Mouse (Mus musculus): ENCODE data around the gene Slc9a1. TPM values are rescaled to one million over a fixed set of nuclear protein-coding genes. Genes with fewer than 3 reads are reported as not detected.
A peak's percentile ranks its signal among the peaks of the same experiment; 100 is the strongest.

Slc9a1 gene
- polyA plus RNA-seq, 1 experiment from 2014 or later, result 8.0 TPM

DNA sequence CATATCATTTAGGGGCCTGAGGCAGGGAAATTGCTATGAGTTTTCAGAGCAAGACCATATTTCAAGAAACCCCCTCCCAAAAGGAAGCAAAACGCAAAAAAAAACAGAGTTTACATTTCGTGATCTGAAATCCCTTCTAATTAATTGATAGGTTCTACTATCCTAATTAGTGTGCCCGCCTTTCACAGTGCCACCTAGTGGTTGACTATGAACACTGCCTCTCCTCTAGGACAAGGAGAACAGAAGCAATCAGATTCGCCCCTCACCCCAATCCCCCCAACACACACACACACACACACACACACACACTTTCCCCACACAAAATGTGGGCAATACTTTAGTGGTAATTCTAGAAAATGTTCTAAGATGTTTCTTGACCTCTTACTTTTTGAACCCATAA lies 25.4 kb upstream of the Slc9a1 start:
- Histone ChIP-seq H3K36me3 (ENCODE audit: control insufficient read depth, insufficient read depth, low read length) (no peaks in the 10 kb centered on the region), H3K4me2 (ENCODE audit: low read depth, severe bottlenecking) (no peak overlapping the region), H3K9me3 (ENCODE audit: control insufficient read depth, low read length) (no peaks in the 10 kb centered on the region), H3K27me3 (ENCODE audit: control insufficient read depth, insufficient read depth, low read length) (no peaks in the 10 kb centered on the region), H3K27ac (replicated peaks; ENCODE audit: low read depth, low read length) (no peak overlapping the region), H3K4me3 (ENCODE audit: low read depth, low read length) (no peak overlapping the region), H3K9ac (ENCODE audit: low read length) (no peak overlapping the region), H3K4me1 (ENCODE audit: control insufficient read depth, insufficient read depth, low read length) (no peaks in the 10 kb centered on the region)
- WGBS, result 12% methylated on average over 4 of the region's 4 CpGs
- DNase-seq (ENCODE audit: low spot score) (peak; percentile 40), ATAC-seq (ENCODE audit: insufficient number of reproducible peaks, low FRiP score, low TSS enrichment, low read depth) (no peak)

DNA sequence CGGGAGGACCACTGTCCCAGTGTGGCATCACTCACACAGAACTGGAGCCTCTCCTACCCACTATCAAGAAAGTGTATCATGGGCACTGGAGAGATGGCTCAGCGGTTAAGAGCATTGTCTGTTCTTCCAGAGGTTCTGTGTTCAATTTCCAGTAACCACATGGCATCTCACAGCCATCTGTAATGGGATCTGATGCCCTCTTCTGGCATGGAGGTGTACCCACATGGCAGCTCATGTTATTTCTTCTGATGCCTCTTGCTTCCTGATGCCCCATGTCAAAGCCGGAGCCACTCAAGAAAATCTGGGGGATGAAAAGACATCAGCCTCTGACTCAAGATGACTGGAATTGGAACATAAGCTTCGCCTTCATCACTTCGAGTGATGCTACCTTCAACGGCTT lies 23.8 kb upstream of the Slc9a1 start:
- no peak for ATAC-seq (ENCODE audit: insufficient number of reproducible peaks, low FRiP score, low TSS enrichment, low read depth)
- H3K4me1 ChIP-seq (ENCODE audit: control insufficient read depth, insufficient read depth, low read length), result no peaks in the 10 kb centered on the region
- H3K4me3 ChIP-seq (ENCODE audit: low read depth, low read length), result no peak overlapping the region
- DNase-seq (ENCODE audit: low spot score), result no peak
- no peaks in the 10 kb centered on the region for H3K9me3 ChIP-seq (ENCODE audit: control insufficient read depth, low read length)
- 89% methylated on average over 6 of the region's 6 CpGs for WGBS
- H3K36me3 ChIP-seq (ENCODE audit: control insufficient read depth, insufficient read depth, low read length), result no peaks in the 10 kb centered on the region
- no peak overlapping the region for H3K9ac ChIP-seq (ENCODE audit: low read length)
- no peaks in the 10 kb centered on the region for H3K27me3 ChIP-seq (ENCODE audit: control insufficient read depth, insufficient read depth, low read length)
- H3K27ac ChIP-seq (replicated peaks; ENCODE audit: low read depth, low read length), result no peak overlapping the region
- H3K4me2 ChIP-seq (ENCODE audit: low read depth, severe bottlenecking), result no peak overlapping the region

DNA sequence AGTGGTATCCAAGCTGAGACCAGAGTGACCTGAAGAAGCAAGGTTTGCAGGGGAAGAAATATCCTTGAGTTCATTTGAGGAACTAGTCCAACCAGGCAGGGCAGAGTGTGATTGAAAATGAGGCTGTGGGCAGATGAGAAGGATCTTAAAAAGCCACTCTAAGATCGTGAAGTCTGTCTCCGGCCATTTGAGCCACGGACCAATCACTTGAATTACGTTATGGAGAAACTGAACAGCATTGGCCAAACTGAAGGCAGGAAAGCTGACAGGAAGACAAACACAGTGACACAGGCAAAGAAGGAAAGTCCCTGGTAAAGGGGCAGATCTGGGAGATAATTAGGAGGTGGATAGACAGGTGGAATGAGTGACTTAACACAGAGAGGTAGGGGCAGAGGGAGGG lies 22.9 kb upstream of the Slc9a1 start:
- H3K27me3 ChIP-seq (ENCODE audit: control insufficient read depth, insufficient read depth, low read length), result no peaks in the 10 kb centered on the region
- no peak overlapping the region for H3K4me3 ChIP-seq (ENCODE audit: low read depth, low read length)
- WGBS, result 82% methylated on average over 4 of the region's 4 CpGs
- H3K27ac ChIP-seq (replicated peaks; ENCODE audit: low read depth, low read length), result no peak overlapping the region
- ATAC-seq (ENCODE audit: insufficient number of reproducible peaks, low FRiP score, low TSS enrichment, low read depth), result no peak
- DNase-seq (ENCODE audit: low spot score), result no peak
- no peak overlapping the region for H3K9ac ChIP-seq (ENCODE audit: low read length)
- H3K4me1 ChIP-seq (ENCODE audit: control insufficient read depth, insufficient read depth, low read length), result no peaks in the 10 kb centered on the region
- H3K4me2 ChIP-seq (ENCODE audit: low read depth, severe bottlenecking), result no peak overlapping the region
- no peaks in the 10 kb centered on the region for H3K9me3 ChIP-seq (ENCODE audit: control insufficient read depth, low read length)
- no peaks in the 10 kb centered on the region for H3K36me3 ChIP-seq (ENCODE audit: control insufficient read depth, insufficient read depth, low read length)

DNA sequence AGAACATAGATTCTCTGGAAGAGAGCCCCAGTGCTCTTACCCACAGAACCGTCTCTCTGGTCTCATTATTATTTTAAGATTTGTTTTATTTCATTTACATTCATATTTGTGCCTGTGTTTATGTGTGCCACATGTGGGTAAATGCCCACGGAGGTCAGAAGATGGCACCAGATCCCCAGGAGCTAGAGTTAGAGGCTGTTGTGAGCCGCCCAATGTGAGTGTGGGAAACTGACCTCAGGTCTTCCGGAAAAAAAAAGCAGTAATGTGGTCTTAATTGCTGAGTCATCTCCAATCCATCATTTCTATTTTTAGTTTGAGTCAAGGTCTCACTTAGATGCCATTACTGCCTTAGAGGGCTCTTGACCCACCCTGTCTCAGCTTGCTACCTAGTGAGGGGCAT lies 21.9 kb upstream of the Slc9a1 start:
- H3K4me1 ChIP-seq (ENCODE audit: control insufficient read depth, insufficient read depth, low read length), result no peaks in the 10 kb centered on the region
- H3K27me3 ChIP-seq (ENCODE audit: control insufficient read depth, insufficient read depth, low read length), result no peaks in the 10 kb centered on the region
- H3K4me2 ChIP-seq (ENCODE audit: low read depth, severe bottlenecking), result no peak overlapping the region
- H3K9me3 ChIP-seq (ENCODE audit: control insufficient read depth, low read length), result no peaks in the 10 kb centered on the region
- no peak overlapping the region for H3K4me3 ChIP-seq (ENCODE audit: low read depth, low read length)
- no peaks in the 10 kb centered on the region for H3K36me3 ChIP-seq (ENCODE audit: control insufficient read depth, insufficient read depth, low read length)
- no peak for DNase-seq (ENCODE audit: low spot score)
- WGBS, result 68% methylated on average over 4 of the region's 4 CpGs
- ATAC-seq (ENCODE audit: insufficient number of reproducible peaks, low FRiP score, low TSS enrichment, low read depth), result no peak
- no peak overlapping the region for H3K27ac ChIP-seq (replicated peaks; ENCODE audit: low read depth, low read length)
- H3K9ac ChIP-seq (ENCODE audit: low read length), result no peak overlapping the region

DNA sequence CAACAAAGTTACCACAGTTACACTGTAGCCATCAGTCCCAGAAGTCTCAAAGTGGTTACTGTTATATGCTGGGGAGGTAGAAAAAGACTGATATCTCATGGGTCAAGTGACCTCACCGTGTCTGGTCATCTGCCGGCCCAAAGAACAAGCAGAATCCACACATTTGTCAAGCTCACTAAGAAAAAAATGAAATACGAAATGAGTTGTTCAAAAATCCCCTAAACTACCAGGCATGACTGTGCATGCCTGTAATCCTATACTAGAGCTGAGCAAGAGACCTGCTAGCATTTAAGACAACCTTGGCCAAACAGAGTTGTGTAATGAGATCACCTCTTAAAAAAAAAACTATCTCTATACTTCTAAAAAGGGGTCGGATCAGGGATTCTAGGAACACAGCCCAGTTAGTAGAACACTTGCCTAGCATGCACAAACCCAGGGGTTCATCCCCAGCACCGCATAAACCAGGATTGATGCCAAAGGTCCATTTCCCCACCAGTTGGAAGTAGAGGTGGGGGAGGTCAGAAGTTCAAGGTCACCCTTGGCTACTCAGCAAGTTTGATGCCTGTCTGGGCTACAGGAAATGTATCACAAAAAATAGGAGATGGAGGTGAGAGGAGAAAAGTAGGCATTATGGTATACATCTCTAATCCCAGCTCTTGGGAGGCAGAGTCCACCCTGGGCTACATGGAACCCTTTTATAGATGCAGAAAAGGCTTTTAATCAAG lies 21.3 kb upstream of the Slc9a1 start:
- Histone ChIP-seq H3K9me3 (ENCODE audit: control insufficient read depth, low read length) (no peaks in the 10 kb centered on the region), H3K4me2 (ENCODE audit: low read depth, severe bottlenecking) (no peak overlapping the region), H3K4me3 (ENCODE audit: low read depth, low read length) (no peak overlapping the region), H3K27me3 (ENCODE audit: control insufficient read depth, insufficient read depth, low read length) (no peaks in the 10 kb centered on the region), H3K9ac (ENCODE audit: low read length) (no peak overlapping the region), H3K27ac (replicated peaks; ENCODE audit: low read depth, low read length) (no peak overlapping the region), H3K36me3 (ENCODE audit: control insufficient read depth, insufficient read depth, low read length) (no peaks in the 10 kb centered on the region), H3K4me1 (ENCODE audit: control insufficient read depth, insufficient read depth, low read length) (no peaks in the 10 kb centered on the region)
- 83% methylated on average over 5 of the region's 5 CpGs for WGBS
- DNase-seq (ENCODE audit: low spot score) (no peak), ATAC-seq (ENCODE audit: insufficient number of reproducible peaks, low FRiP score, low TSS enrichment, low read depth) (no peak)

DNA sequence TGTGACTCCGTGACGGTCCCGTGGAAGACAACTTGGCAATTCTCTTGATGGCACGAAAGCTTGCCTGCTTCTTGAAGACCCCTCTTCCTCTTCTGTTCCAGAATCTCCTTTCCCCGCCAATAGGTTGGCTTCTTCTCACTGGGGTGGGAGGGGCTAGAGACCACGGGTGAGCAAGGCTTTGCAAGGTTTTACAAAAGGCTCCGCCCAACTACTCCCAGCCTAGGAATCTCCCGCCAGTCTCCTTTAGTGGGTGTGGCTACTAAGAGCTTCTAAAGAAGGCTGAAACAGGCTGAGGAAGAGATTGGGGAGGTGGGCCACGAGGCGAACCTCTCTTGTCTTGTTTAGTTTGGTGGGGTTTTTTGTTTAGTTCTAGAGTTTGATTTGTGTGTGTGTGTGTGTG lies 16.7 kb upstream of the Slc9a1 start:
- no peaks in the 10 kb centered on the region for H3K27me3 ChIP-seq (ENCODE audit: control insufficient read depth, insufficient read depth, low read length)
- H3K9ac ChIP-seq (ENCODE audit: low read length), result no peak overlapping the region
- H3K4me2 ChIP-seq (ENCODE audit: low read depth, severe bottlenecking), result no peak overlapping the region
- DNase-seq (ENCODE audit: low spot score) (no peak), ATAC-seq (ENCODE audit: insufficient number of reproducible peaks, low FRiP score, low TSS enrichment, low read depth) (no peak)
- no peak overlapping the region for H3K4me3 ChIP-seq (ENCODE audit: low read depth, low read length)
- no peak overlapping the region for H3K27ac ChIP-seq (replicated peaks; ENCODE audit: low read depth, low read length)
- no peaks in the 10 kb centered on the region for H3K4me1 ChIP-seq (ENCODE audit: control insufficient read depth, insufficient read depth, low read length)
- no peaks in the 10 kb centered on the region for H3K36me3 ChIP-seq (ENCODE audit: control insufficient read depth, insufficient read depth, low read length)
- no peaks in the 10 kb centered on the region for H3K9me3 ChIP-seq (ENCODE audit: control insufficient read depth, low read length)
- WGBS, result 73% methylated on average over 10 of the region's 10 CpGs

DNA sequence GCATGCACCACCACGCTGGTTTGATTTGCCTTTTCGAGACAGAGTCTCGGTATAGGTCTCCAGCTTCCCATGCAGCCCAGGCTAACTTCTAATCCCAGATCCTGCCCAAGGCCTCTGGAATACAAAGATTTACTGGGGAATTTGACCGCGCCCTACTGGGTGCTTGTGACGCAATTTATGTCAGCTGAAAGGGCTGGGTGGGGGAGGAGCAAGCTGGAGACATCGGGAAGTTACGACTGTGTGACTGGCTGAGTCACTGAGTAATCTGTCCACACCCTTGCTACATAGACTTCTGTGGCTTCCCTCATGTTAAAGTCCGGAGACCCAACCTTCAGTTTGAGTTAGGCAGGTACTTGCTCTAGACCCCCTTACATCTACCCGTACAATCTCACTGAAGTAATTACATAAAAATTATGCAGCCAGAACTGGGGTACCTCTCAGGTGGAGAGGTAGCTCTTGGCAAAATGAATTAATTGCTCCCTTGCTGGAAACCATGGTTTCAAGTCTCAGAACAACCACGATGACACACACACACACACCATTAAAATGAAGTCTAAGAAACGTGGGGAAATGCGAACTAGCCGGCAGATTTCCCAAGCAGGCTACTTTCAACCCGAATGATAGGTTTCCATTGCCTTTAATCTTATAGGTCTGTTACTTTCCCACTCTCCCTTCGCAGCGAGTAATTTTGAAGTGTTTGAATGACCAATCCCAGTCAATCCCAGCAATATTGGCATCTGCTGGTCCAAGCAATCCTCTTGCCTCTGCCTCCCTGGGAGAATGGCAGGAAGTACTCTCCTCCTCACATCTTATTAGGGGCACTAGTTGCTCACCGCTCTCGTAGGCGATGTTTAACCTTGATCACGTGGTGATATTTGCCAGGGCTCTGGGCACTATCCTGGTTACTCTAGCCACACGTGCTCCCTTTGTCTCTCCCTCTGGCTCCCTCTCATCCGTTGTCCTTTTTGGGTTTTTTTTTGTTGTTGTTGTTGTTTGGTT lies 15.8 kb upstream of the Slc9a1 start, which contains the start of gene Wdtc1:
TSS of gene Wdtc1 (minus strand) at position 115 of the 999 bp plus-strand sequence.
- no peak for ATAC-seq (ENCODE audit: insufficient number of reproducible peaks, low FRiP score, low TSS enrichment, low read depth)
- WGBS, result 88% methylated on average over 23 of the region's 23 CpGs

DNA sequence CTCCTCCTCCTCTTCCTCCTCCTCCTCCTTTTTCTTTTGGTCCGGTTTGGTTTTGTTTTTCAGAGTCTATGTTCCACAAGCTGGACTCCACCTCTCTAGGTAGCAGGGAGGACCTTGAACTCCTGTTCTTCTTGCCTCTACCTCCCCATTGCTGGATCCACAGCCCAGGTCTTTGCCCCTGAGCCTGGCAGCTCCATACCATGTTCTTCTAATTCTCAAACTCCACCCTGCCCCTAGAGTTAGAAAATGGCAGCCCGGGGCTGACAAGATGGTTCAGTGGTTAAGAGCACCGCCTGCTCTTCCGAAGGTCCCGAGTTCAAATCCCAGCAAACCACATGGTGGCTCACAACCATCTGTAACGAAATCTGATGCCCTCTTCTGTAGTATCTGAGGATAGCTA lies 14.9 kb upstream of the Slc9a1 start:
- WGBS, result 93% methylated on average over 6 of the region's 6 CpGs
- Histone ChIP-seq H3K27ac (replicated peaks; ENCODE audit: low read depth, low read length) (no peak overlapping the region), H3K4me3 (ENCODE audit: low read depth, low read length) (no peak overlapping the region), H3K27me3 (ENCODE audit: control insufficient read depth, insufficient read depth, low read length) (no peaks in the 10 kb centered on the region), H3K36me3 (ENCODE audit: control insufficient read depth, insufficient read depth, low read length) (no peaks in the 10 kb centered on the region), H3K4me2 (ENCODE audit: low read depth, severe bottlenecking) (no peak overlapping the region), H3K9ac (ENCODE audit: low read length) (no peak overlapping the region), H3K9me3 (ENCODE audit: control insufficient read depth, low read length) (no peaks in the 10 kb centered on the region), H3K4me1 (ENCODE audit: control insufficient read depth, insufficient read depth, low read length) (no peaks in the 10 kb centered on the region)
- no peak for ATAC-seq (ENCODE audit: insufficient number of reproducible peaks, low FRiP score, low TSS enrichment, low read depth)
- DNase-seq (ENCODE audit: low spot score), result no peak

More for the DNA sequence above, 15.8 kb upstream of the Slc9a1 start, which contains the start of gene Wdtc1:
- no peak for DNase-seq (ENCODE audit: low spot score)
- H3K36me3 ChIP-seq (ENCODE audit: control insufficient read depth, insufficient read depth, low read length), result no peaks in the 10 kb centered on the region
- no peaks in the 10 kb centered on the region for H3K9me3 ChIP-seq (ENCODE audit: control insufficient read depth, low read length)
- no peak within 1 kb of the TSS for H3K4me3 ChIP-seq (ENCODE audit: low read depth, low read length)
- H3K27ac ChIP-seq (replicated peaks; ENCODE audit: low read depth, low read length), result no peak within 1 kb of the TSS
- H3K27me3 ChIP-seq (ENCODE audit: control insufficient read depth, insufficient read depth, low read length), result no peaks in the 10 kb centered on the region
- H3K4me2 ChIP-seq (ENCODE audit: low read depth, severe bottlenecking), result no peak within 1 kb of the TSS
- H3K9ac ChIP-seq (ENCODE audit: low read length), result no peak within 1 kb of the TSS
- H3K4me1 ChIP-seq (ENCODE audit: control insufficient read depth, insufficient read depth, low read length), result no peaks in the 10 kb centered on the region

Data from limb, embryonic 11.5 days (tissue).